Mouse (Mus musculus) ES-Bruce4 (cell line): Measurements from ENCODE around the gene Gkn3.

Experiments
- CTCF ChIP-seq: IDR thresholded peaks from one replicate; pipeline ENCODE4 v1.8.1; 2011; ENCODE audit warnings: low read depth, low read length
- EP300 ChIP-seq: IDR thresholded peaks from 2 replicates; pipeline ENCODE4 v1.6.1; 2011; ENCODE audit warnings: low read depth, low read length; ENCODE audit not compliant: insufficient read depth
- POLR2A ChIP-seq: IDR thresholded peaks from one replicate; pipeline ENCODE4 v1.8.1; 2011; ENCODE audit warnings: low read length; ENCODE audit not compliant: insufficient read depth

DNA sequence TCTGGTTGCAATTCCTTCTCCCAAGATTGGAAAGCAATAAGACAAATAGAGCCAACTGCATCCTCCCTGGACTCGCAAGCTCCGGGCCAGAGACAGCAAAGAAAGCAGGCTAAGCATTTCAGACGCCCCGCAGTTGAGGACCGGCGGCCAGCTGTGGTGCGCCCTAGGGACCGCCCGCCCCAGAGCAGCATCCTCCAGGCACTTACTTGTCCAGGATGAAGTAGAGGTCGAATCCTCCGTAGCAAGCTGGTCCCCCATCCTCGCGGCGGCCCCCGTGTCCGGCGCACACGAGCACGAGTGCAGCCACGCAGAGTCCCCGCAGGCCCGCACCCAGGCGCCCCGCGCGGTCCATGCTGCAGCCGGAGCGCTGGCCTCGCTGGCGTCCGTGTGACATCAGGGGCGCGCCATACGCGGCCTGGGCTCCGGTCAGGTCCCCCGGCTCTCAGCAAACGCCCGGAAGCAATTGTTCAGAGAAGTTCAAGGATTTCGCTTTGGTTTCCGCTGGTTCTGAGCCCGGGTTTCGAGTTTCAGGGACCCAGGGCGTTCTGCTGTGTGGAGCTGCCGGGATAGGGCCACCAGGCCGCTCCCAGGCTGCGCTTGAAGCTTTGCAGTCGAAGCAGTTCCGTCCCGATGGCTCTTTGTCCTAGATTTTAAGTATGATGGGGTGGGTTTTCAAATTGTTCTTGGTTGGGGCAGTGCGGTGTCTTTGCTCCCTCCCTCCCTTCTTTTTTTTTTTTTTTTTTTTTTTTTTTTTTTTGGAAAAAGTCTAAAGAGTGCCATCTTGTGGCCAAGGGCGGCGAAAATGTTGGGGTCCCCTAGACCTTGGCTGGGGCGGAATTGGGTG is 53.4 kb downstream of the Gkn3 start, which contains the start of gene Antxr1:
- TF ChIP-seq CTCF (peak; percentile 14), POLR2A (no peak), EP300 (no peak)
